Mouse (Mus musculus) left cerebral cortex, adult 8-10 months (tissue): Measurements from ENCODE around the gene Olfr875. TPM values are rescaled to one million over a fixed set of nuclear protein-coding genes. Genes with fewer than 3 reads are reported as not detected.

Source experiments
- total RNA-seq, 4 experiments: library from RNA; stranded (reverse); gene quantifications; 2 replicates each; pipeline ENCODE4 v1.2.4; 2022

The Olfr875 gene
- total RNA-seq, 4 experiments from 2014 or later, result not detected

Other genes with a start within 250 kb of the Olfr875 start
- 10 to 100 TPM; 16.1 to 20.5 (median 16.6) TPM for gene Esam, start 243.8 kb upstream of the Olfr875 start, total RNA-seq
- 1 to 10 TPM; 2.8 to 4.6 (median 3.8) TPM for gene Vsig2, start 232.6 kb upstream of the Olfr875 start, total RNA-seq
- gene Nrgn, start 219.0 kb upstream of the Olfr875 start, total RNA-seq, result 1,000 to 10,000 TPM; 1,419 to 1,602 (median 1,517) TPM
- 10 to 100 TPM; 15.0 to 18.3 (median 16.8) TPM for gene Siae, start 216.2 kb upstream of the Olfr875 start, total RNA-seq
- gene Spa17, start 158.1 kb upstream of the Olfr875 start, total RNA-seq, result 1 to 10 TPM in 3 of 4 experiments, under 1 TPM in 1; 0.57 to 2.5 (median 2.1) TPM
- gene Tbrg1, start 114.5 kb upstream of the Olfr875 start, total RNA-seq, result 10 to 100 TPM; 46.2 to 55.5 (median 51.5) TPM
- not detected for gene Panx3, start 102.6 kb upstream of the Olfr875 start, total RNA-seq
- gene Olfr160, start 55.6 kb upstream of the Olfr875 start, total RNA-seq, result not detected
- not detected for gene Olfr874, start 26.8 kb upstream of the Olfr875 start, total RNA-seq
- gene Olfr876, start 31.2 kb downstream of the Olfr875 start, total RNA-seq, result not detected
- not detected for gene Olfr877, start 82.4 kb downstream of the Olfr875 start, total RNA-seq
- not detected for gene Olfr145, start 124.9 kb downstream of the Olfr875 start, total RNA-seq
- gene Olfr878, start 146.0 kb downstream of the Olfr875 start, total RNA-seq, result under 1 TPM in 2 of 4 experiments, not detected in 2; 0.13 to 0.21 TPM
- not detected for gene Olfr881, start 220.0 kb downstream of the Olfr875 start, total RNA-seq